Mouse (Mus musculus) kidney, postnatal 0 days (tissue): ENCODE data around the gene Zfp706. TPM values are rescaled to one million over a fixed set of nuclear protein-coding genes. Genes with fewer than 3 reads are reported as not detected.

ENCODE experiments used
- ATAC-seq: fragments of 200-750 bp; cut with Nextera tagmentation; replicated peaks from 2 replicates; pipeline ENCODE4 v1.8.0; 2017; ENCODE audit warnings: low read depth, moderate number of reproducible peaks, moderate TSS enrichment, moderate library complexity; ENCODE audit not compliant: low FRiP score
- DNase-seq: peaks from one replicate; pipeline ENCODE4 v3.0.0-alpha.2; 2016; ENCODE audit warnings: low spot score
- H3K27ac ChIP-seq: fragments of 300-500 bp; sonication (generic); 2 replicates; pipeline ENCODE4 v1.5.1; 2014; ENCODE audit warnings: mild to moderate bottlenecking
- H3K27me3 ChIP-seq: fragments of 300-500 bp; sonication (generic); 2 replicates; pipeline ENCODE4 v1.6.1; 2014; ENCODE audit warnings: low read length, mixed read lengths; ENCODE audit not compliant: insufficient read depth
- H3K36me3 ChIP-seq: fragments of 300-500 bp; sonication (generic); 2 replicates; pipeline ENCODE4 v1.6.1; 2014; ENCODE audit warnings: low read length, mixed read lengths; ENCODE audit not compliant: insufficient read depth
- H3K4me1 ChIP-seq: fragments of 300-500 bp; sonication (generic); replicated peaks from 2 replicates; pipeline ENCODE4 v1.6.1; 2014; ENCODE audit warnings: antibody characterized with exemption, low read length, mixed read lengths; ENCODE audit not compliant: insufficient read depth
- H3K4me2 ChIP-seq: fragments of 300-500 bp; sonication (generic); 2 replicates; pipeline ENCODE4 v1.6.1; 2014; ENCODE audit warnings: mild to moderate bottlenecking, low read length, moderate library complexity, mixed read lengths
- H3K4me3 ChIP-seq: fragments of 300-500 bp; sonication (generic); replicated peaks from 2 replicates; pipeline ENCODE4 v1.5.1; 2014; ENCODE audit warnings: low read depth, low read length
- H3K9ac ChIP-seq: fragments of 300-500 bp; sonication (generic); 2 replicates; pipeline ENCODE4 v1.6.1; 2014; ENCODE audit warnings: low read depth, low read length
- H3K9me3 ChIP-seq: fragments of 300-500 bp; sonication (generic); replicated peaks from 2 replicates; pipeline ENCODE4 v1.6.1; 2016; ENCODE audit warnings: low read length, inconsistent platforms, mixed read lengths
- CTCF ChIP-seq: IDR thresholded peaks from 2 replicates; pipeline ENCODE4 v1.5.1; 2016; ENCODE audit warnings: antibody characterized with exemption, low read depth, mild to moderate bottlenecking, moderate library complexity
- WGBS: fragments of 180-500 bp; shearing (Covaris S2); extraction: QIAGEN DNeasy Blood & Tissue Kit; methylation state at CpG from one replicate; pipeline ENCODE4 v1.1.7; 2014; 5-methylcytosine and 5-hydroxymethylcytosine counted together
- polyA plus RNA-seq: library from polyadenylated mRNA; unstranded; fragments of >200 nt; fragmentation: Nextera tagmentation; extraction: Ambion mirVana; gene quantifications from 2 replicates; pipeline ENCODE4 v1.2.1, GENCODE M21; 2015

Gene Zfp706
- 509 and 548 TPM in 2 replicates for polyA plus RNA-seq

DNA sequence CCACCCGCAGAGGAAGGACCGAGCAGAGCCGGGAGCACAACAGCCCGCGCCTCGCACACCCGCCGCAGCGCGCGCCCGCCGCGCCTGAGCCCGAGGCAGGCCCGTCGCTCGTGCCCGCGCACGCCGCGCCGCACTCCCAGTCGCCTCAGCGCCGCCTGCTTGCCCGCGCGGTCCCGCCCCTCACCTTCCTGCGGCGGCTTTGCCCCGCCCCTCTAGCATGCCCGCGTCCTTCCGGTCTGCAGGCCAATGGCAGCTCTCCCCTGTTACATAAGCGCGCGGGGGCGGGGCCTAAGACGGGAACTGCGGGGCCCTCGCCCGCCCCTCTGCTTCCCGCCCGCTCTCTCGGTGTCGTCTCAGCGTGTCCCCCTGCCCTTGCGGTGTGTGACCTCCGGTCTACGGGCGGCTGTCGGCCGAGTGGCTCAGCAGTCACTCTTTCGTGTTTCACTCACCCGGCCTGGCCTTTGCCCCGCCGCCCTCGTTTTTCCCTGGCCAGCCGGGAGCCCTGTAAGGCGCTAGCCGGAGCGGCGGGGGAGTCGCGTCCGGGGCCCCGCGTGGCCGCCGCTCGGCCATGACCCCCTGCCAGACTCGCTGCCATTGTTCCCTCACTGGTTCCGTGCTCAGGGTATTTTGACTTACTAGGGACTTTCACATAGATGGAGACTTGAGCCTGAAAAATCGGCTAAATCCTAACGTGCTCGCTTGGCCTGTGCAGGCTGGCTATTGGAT, at the start of gene Zfp706:
Gene Zfp706, minus strand, starts transcription at position 541 of the 726 bp plus-strand sequence.
- peaks cover 6% of the 10 kb centered on the region; the same call in 1 of the 2 replicates for H3K4me1 ChIP-seq
- ATAC-seq: peak; percentile 99

DNA sequence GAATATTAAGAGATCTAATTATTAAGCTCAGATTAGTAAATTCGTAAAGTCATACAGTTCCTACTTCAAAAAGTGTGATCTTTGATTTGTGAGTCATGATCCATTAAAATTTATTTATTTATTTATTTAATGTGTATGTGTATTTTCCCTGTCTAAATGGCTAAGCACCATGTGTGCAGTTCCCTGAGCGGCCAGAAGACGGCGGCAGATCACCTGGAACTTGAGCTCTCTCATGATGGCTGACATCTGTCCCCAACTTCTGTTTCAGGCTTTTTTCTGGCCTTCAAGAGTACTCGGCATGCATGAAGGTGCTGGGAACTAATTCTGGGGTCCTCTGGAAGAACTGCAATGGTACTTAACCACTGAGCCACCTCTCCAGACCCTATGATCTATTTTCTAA, 47.0 kb upstream of the Zfp706 start:
- H3K4me3 ChIP-seq: no peak overlapping the region
- ATAC-seq (no peak), DNase-seq (no peak)
- H3K9me3 ChIP-seq: no peaks in the 10 kb centered on the region
- peak; percentile 25; the same call in 1 of the 2 replicates for TF ChIP-seq CTCF
- no peak overlapping the region for H3K27ac ChIP-seq
- no peaks in the 10 kb centered on the region for H3K36me3 ChIP-seq
- 98% methylated on average over 5 of the region's 5 CpGs for WGBS
- no peaks in the 10 kb centered on the region for H3K4me1 ChIP-seq
- H3K4me2 ChIP-seq: no peak overlapping the region
- no peaks in the 10 kb centered on the region for H3K27me3 ChIP-seq
- no peak overlapping the region for H3K9ac ChIP-seq

More for the DNA sequence above, at the start of gene Zfp706:
- under 1% methylated on average over 75 of the region's 79 CpGs for WGBS
- peak; percentile 18; the same call in 1 of the 2 replicates for TF ChIP-seq CTCF
- Histone ChIP-seq H3K27ac (peak within 1 kb of the TSS; percentile 98), H3K9ac (peak within 1 kb of the TSS; percentile 99), H3K27me3 (no peaks in the 10 kb centered on the region), H3K36me3 (peaks cover 7% of the 10 kb centered on the region; the same call in 1 of the 2 replicates), H3K4me3 (peak within 1 kb of the TSS; percentile 98), H3K9me3 (no peaks in the 10 kb centered on the region), H3K4me2 (peak within 1 kb of the TSS; percentile 76)
- peak; percentile 100 for DNase-seq

DNA sequence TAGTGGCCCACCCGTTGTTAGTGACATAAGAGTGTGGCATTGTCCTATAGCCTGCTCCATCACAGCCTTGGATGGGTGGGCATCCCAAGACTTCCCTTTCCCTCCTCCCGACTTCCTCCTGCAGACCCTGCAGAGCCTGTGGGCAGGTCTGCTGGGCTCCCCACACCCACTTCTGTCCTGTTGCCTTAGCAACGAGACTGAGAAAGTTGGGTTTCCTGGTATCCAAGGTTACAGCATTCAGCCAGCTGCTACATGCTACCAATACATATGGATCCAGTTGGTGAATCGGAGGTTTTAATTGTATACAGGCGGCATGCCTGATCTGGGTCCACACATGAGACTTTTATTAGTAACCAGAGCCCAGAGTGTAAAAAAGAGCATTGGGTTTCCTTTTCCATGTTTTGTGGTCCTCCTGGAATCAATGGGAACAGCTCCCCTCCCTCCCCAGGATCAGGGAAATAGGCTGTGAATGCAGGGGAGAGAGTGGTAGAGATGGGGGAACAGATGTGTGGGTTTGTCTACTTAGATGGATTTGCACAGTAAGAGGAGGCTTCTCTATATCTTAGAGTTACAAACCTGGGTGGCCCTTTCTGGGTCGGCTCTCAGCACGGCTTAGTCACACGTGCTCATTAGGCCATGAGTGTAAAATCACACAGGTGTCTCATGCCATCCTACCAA, 45.7 kb upstream of the Zfp706 start:
- DNase-seq (no peak), ATAC-seq (no peak)
- Histone ChIP-seq H3K4me1 (no peaks in the 10 kb centered on the region), H3K9me3 (no peaks in the 10 kb centered on the region), H3K27ac (no peak overlapping the region), H3K36me3 (no peaks in the 10 kb centered on the region), H3K4me3 (no peak overlapping the region), H3K9ac (no peak overlapping the region), H3K27me3 (no peaks in the 10 kb centered on the region), H3K4me2 (no peak overlapping the region)
- 59% methylated on average over 8 of the region's 8 CpGs for WGBS
- no peak for TF ChIP-seq CTCF

DNA sequence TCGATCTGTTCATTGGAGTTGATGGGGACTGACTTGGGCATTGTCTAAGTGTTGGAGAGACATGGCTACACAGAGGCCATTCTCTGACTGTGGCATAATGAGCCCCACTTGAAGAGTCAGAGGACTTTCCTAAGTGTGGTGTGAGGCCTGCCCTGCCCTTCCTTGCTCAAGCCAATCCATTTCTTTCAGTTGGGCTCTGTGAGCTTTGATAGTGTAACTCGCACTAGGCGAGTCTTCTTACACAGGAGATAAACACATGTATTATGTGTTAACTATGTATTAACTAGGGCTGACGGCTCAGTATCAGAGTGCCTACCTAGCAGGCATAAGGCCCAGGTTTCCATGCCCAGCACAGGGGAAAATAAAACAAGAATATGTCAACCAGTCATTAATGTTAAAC, 39.8 kb upstream of the Zfp706 start:
- Histone ChIP-seq H3K36me3 (no peaks in the 10 kb centered on the region), H3K4me3 (no peak overlapping the region), H3K27ac (no peak overlapping the region), H3K4me2 (no peak overlapping the region), H3K27me3 (no peaks in the 10 kb centered on the region), H3K9ac (no peak overlapping the region), H3K9me3 (no peaks in the 10 kb centered on the region), H3K4me1 (no peaks in the 10 kb centered on the region)
- 94% methylated on average over 4 of the region's 4 CpGs for WGBS
- DNase-seq (no peak), ATAC-seq (no peak)
- no peak for TF ChIP-seq CTCF

DNA sequence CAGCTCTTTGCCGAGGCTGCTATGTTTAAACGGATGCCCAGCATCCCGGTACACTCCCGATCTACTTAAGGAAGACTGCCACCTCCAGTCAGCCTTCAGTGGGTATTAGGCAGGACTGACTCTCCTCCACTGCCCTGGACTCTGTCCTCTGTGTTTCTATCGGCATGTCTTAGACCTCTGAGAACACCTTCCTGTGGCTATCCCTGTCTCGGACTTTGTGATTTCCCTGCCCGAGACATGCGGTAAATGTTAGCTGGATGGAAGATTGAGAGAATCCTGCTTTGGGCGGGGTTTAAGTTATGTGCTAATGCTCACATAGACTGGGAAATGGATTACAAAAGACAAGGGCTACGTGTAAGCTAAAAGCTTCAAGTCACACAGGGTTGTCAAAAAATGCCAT, 39.0 kb upstream of the Zfp706 start:
- Histone ChIP-seq H3K27ac (no peak overlapping the region), H3K27me3 (no peaks in the 10 kb centered on the region), H3K4me2 (no peak overlapping the region), H3K4me3 (no peak overlapping the region), H3K9ac (no peak overlapping the region), H3K9me3 (no peaks in the 10 kb centered on the region), H3K36me3 (no peaks in the 10 kb centered on the region), H3K4me1 (no peaks in the 10 kb centered on the region)
- ATAC-seq (no peak), DNase-seq (no peak)
- WGBS: 85% methylated on average over 10 of the region's 10 CpGs
- no peak for TF ChIP-seq CTCF

DNA sequence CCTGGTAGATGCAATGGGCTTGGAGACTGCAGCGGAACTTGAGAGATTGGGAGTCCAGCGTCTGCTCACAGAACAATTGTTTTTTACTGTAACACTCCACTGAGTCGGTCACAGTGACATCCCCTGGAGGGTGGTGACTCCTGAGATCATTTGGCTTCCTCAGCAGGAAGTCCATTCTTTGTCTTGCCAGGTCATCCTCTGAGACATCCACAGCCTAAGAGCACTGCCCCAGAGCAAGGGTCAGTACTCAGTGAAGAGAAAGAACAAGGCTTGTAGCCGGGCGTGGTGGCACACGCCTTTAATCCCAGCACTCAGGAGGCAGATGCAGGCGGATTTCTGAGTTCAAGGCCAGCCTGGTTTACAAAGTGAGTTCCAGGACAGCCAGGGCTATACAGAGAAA, 38.6 kb upstream of the Zfp706 start:
- Histone ChIP-seq H3K4me3 (no peak overlapping the region), H3K36me3 (no peaks in the 10 kb centered on the region), H3K9ac (no peak overlapping the region), H3K27me3 (no peaks in the 10 kb centered on the region), H3K9me3 (no peaks in the 10 kb centered on the region), H3K4me1 (no peaks in the 10 kb centered on the region), H3K4me2 (no peak overlapping the region), H3K27ac (no peak overlapping the region)
- ATAC-seq: no peak
- WGBS: 69% methylated on average over 7 of the region's 7 CpGs
- DNase-seq: no peak
- TF ChIP-seq CTCF: no peak
